Mouse (Mus musculus) cortical plate, adult 2 months (tissue): Measurements from ENCODE around the gene Astl.
A peak's percentile ranks its signal among the peaks of the same experiment; 100 is the strongest.

ENCODE experiments used
- CTCF ChIP-seq: fragments of 200-500 bp; IDR thresholded peaks from 2 replicates; pipeline ENCODE4 v1.5.1; 2011; ENCODE audit warnings: mild to moderate bottlenecking, control low read depth, low read length; ENCODE audit not compliant: insufficient read depth; ENCODE audit errors: extremely low read depth
- POLR2A ChIP-seq: fragments of 200-500 bp; IDR thresholded peaks from 2 replicates; pipeline ENCODE4 v1.6.1; 2011; ENCODE audit warnings: mild to moderate bottlenecking, low read length, control low read depth; ENCODE audit not compliant: insufficient read depth; ENCODE audit errors: extremely low read depth

DNA sequence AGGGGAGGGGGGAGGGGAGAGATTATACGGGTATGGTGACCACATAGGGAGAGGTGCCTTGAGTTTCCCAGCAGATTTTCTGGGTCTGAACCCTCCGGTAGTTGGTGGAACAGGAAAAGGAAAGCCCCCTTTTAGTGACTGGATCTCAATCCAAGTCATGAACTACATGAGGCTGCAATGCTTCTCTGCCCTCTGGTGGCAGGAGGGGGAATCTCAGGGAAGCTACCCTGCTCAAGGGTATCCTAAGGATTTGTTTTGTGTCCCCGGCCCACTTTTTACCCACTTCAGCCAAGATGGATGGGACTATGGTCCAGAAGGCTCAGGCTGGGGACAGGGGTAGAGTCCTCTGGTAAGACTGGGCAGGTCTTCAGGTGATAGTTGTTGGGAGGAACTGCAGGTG is 2.7 kb downstream of the Astl start:
- TF ChIP-seq POLR2A (no peak), CTCF (peak; percentile 80)
